Mouse (Mus musculus): ENCODE results near the gene Prr18.
"Not testable (repeated sequence)": the region's sequence is repeated elsewhere in the genome, so short reads cannot be mapped to it uniquely, and the experiment has no call there.

Prr18 gene

GRCm38 (mm10) chr17:8337159-8337558 lies at the start of gene Prr18:
Prr18 (plus strand) TSS chr17:8337459.
- not testable (repeated sequence) for DNase-seq (ENCODE audit: low read depth, low spot score)

- no peak for DNase-seq (ENCODE audit: low read depth, low spot score)
These were observed 47.1 kb upstream of the Prr18 start for GRCm38 (mm10) chr17:8289993-8290679.

DNA sequence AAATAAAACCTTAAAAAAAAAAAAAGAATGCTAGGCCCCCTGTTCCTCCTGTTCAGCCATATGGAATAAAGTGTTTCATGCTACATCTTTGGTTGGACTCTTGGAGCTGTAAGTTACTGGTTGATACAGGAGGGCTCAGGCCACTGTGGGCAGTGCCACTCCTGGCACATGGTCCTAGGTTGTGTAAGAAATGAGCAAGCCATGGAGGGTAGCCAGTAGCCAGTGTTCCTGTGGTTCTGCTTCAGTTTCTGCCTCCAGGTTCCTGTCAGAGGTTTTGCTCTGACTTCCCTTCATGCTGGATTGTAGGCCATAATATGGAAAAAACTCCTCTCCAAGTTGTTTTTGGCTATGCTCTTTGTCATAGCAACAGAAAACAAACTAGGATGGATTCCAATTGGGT lies 46.5 kb upstream of the Prr18 start:
- no peak for DNase-seq (ENCODE audit: low read depth, low spot score)

DNA sequence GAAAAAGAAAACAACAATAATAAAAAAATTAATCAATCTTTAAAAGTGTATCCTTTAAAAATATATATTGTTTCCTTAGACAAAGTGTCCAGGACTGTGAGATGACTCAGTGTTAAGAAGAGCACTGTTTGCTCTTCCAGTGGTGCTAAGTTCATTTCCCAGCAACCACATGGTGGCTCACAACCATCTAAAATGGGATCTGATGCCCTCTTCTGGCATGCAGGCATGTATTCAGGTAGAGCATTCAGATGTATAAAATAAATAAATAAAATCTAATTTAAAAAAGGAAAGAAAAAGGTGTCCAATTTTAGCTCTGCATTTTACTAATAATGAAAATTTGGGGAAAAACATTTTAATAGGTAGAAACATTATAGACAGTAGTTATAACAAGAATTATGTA lies 41.4 kb upstream of the Prr18 start:
- peak; percentile 32 for DNase-seq (ENCODE audit: low read depth, low spot score)

DNA sequence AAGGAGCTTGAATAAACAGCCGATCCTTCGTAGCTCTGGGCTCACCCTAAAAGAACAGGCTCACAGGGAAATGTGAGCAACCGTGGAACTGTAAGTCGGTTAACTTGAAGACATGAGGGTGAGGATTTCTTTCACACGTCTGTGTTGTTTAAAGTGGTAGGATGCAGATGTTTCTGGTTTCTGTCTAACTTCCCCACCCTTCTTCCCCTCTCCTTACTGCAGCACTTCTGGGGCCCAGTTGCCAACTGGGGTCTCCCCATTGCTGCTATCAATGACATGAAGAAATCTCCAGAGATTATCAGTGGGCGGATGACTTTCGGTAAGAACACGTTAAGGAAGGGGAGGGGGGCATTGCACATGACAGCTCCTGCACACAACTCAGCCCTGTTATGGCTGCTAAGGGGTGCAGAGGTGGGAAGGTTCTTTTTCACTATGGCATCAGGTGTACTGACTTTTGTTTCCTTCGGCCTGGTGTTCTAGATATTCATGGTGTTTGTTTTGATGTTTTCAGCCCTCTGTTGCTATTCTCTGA lies 40.9 kb upstream of the Prr18 start:
- DNase-seq (ENCODE audit: low read depth, low spot score), result no peak

DNA sequence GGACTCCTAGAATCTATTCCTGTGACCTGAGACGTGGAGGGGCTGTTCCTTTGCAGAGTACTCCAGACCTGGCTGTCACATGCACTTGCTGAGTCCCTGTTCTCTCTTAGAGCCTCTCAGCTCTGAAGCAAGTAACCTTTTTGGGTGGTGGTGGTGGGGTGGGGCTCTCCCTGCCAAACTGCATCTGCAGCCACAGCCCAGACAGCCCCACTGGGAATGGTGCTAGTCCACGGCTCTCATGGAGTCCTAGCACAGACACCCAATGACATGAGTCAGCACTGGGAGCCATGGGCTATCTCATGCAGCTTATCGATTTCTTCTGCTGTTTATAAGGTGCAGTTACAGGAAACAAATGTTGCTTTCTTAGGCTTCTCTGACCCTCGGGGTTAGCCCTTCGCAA lies 39.5 kb upstream of the Prr18 start:
- DNase-seq (ENCODE audit: low read depth, low spot score), result no peak

GRCm38 (mm10) chr17:8298281-8298680 lies 39.0 kb upstream of the Prr18 start:
- no peak for DNase-seq (ENCODE audit: low read depth, low spot score)

DNA sequence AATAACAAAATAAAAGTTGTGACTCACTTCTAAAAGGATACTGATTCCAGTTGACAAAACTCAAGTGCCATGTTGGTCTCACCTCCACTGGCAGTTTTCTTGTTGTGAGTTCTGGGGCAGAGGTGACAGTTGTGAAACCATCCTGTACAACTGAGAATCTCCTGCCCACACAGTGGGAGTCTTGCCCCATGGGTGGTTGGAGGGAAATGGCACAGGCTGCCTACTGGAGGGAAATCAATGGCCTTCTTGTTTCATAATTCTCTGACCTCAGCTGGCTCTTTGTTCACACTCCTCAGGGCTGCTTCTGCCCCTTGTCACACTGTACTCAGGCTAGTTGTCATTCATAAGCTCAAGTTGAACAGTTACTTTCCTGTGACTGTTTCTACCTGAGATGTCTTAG lies 37.7 kb upstream of the Prr18 start:
- DNase-seq (ENCODE audit: low read depth, low spot score), result no peak

DNA sequence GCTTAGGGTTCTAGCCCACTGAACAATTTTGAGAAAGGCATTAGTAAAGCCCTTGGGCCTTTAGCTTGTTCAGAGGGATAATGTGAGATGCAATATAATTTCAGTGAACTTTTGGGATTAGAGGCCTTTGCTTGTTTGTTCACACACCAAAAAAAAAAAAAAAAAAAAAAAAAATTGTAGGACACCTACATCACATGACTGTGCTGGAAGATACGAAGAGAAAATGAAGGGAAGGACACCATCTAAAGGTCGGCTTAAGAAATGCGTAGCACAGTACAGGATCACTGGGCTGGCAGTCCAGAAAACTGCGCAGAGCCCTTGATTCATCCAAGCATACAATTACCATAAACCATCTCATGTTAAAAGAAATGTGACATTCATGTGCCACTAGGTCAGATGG lies 35.7 kb upstream of the Prr18 start:
- DNase-seq (ENCODE audit: low read depth, low spot score), result no peak

- no peak for DNase-seq (ENCODE audit: low read depth, low spot score)
These were observed 34.4 kb upstream of the Prr18 start for GRCm38 (mm10) chr17:8302772-8303438.

DNA sequence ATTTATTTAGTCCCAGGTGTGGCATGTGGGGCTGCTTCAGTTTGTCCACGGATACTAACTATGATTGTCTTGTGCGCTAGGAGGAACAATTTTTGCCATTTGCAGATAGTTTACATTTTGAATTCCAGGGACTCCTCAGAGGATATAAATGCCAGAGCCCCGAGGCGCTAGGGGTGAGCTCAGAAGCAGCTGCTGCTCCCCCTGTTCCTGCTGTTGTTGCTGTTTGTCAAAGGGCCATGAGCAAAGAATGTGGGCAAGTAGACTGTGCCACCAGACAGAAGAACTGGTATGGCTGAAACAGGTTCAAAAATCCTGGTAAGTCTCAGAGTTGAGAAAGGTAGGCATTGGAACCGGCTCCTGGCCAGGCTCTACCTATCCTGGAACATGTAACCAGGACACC lies 33.6 kb upstream of the Prr18 start:
- DNase-seq (ENCODE audit: low read depth, low spot score), result no peak

GRCm38 (mm10) chr17:8305801-8306200 lies 31.5 kb upstream of the Prr18 start:
- peak; percentile 91 for DNase-seq (ENCODE audit: low read depth, low spot score)

DNA sequence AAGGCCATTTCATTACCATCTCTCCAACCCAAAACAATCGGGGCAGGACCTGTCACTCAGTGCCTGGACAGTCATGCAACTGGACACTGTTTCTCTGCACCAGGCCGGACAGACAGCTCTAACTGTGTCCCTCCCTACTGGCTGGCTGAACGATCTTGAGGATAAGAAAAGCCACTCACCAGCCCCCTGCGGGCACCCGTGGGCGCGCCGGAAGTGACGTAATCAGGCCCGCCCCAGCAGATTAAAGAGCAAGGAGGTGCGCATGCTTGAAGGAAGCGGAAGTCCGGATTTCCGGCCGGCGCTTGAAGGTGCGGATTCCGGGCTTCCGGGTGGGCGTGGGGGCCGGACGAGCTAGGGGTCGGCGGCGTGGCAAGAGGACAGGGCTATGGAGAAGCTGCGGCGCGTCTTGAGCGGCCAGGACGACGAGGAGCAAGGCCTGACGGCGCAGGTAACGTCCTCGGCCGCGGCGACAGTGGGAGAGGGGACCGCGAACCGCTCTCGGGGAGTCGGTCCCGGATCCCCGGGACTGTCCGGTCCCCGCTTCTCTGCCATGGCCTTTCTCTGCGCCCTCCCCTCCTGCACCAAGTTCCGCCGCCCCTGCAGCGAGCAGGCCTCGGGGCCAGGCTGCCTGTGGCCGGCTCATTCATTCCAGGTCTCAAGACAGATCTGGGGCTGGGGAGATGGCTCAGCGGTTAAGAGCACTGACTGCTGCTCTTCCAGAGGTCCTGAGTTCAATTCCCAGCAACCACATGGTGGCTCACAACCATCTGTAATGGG lies 26.2 kb upstream of the Prr18 start, which contains the start of gene Sft2d1:
TSS of gene Sft2d1 (plus strand) at position 265 of the 777 bp plus-strand sequence.
- peak; percentile 96 for DNase-seq (ENCODE audit: low read depth, low spot score)

- peak; percentile 8 for DNase-seq (ENCODE audit: low read depth, low spot score)
These were observed 25.5 kb upstream of the Prr18 start for GRCm38 (mm10) chr17:8311751-8312150.

GRCm38 (mm10) chr17:8313976-8314375 lies 23.3 kb upstream of the Prr18 start:
- DNase-seq (ENCODE audit: low read depth, low spot score), result no peak

DNA sequence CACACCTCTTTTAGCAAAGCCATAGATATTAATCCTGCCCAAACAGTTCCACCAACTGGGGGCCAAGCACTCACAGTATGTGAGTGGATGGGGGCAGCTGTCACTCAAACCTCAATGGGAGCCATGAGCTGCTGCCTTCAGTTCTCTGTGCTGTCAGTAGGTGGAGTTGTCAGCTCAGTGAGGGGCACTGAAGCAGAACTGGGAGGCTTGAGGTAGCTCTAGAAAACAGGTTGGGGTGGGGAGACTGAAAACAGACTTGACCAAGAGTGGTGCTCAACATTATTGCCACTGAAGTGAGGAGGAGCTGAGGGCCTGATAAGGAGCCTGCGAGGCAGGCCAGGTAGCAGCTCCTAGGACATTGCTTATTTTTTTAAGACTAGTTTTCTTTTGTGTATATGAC lies 21.0 kb upstream of the Prr18 start:
- peak; percentile 17 for DNase-seq (ENCODE audit: low read depth, low spot score)

GRCm38 (mm10) chr17:8326877-8327276 lies 10.4 kb upstream of the Prr18 start:
- not testable (repeated sequence) for DNase-seq (ENCODE audit: low read depth, low spot score)

- DNase-seq (ENCODE audit: low read depth, low spot score), result peak; percentile 29
These were observed 8.6 kb upstream of the Prr18 start for GRCm38 (mm10) chr17:8328511-8329174.

DNA sequence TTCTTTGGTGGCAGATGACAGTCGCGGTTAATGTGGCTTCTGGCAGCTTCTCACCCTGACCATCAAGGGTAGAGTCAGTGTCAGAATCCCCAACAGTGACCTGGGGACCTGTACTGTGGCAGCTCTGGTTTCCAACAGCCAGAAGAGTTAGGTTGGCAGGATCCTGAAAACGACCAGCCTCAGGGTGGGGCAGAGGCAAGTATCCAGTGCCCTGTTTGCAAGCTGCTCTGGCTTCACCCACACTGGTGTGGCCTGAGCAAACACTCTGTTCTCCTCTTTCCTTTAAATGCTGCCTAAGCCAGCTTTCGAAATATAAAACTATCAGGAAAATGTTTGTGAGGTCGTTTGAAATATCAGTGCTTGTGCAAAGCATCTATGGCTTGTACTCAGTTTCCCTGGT lies 6.7 kb upstream of the Prr18 start:
- DNase-seq (ENCODE audit: low read depth, low spot score), result no peak

- no peak for DNase-seq (ENCODE audit: low read depth, low spot score)
These were observed 2.6 kb downstream of the Prr18 start for GRCm38 (mm10) chr17:8339666-8340374.
